ENCODE assay signal across 9 mouse cellular contexts in genomic region chr2:61807151-61807550, GRCm38 (mm10). TPM values are rescaled to one million over a fixed set of nuclear protein-coding genes. Genes with fewer than 3 reads are reported as not detected.
DNase-seq lines count a peak whose midpoint lies in the region; ATAC-seq and TF ChIP-seq lines count a peak whose summit lies in the region.
"Had no signal": no experiment of that assay in that cellular context is flagged by ENCODE, and none has a peak within 500 bp of the region (broad histone marks: within the 10 kb centered on the region; RNA-seq: fewer than 3 reads in every experiment).

No protein-coding gene starts in this region.

- peak overlapping the region; percentile 27; the same call in 1 of the 2 replicates for H3K4me2 ChIP-seq in heart, embryonic 12.5 days
- H3K4me2 ChIP-seq in liver, postnatal 0 days (ENCODE audit: low read depth, low read length), result no peak overlapping the region

- H3K36me3 ChIP-seq in heart, embryonic 12.5 days, result no peaks in the 10 kb centered on the region
- no peaks in the 10 kb centered on the region for H3K36me3 ChIP-seq in liver, postnatal 0 days (replicated peaks; ENCODE audit: insufficient read depth, low read length)
- H3K36me3 ChIP-seq in splenic B cell, adult 2 months (ENCODE audit: control insufficient read depth, insufficient read depth, low read length, poor library complexity, severe bottlenecking), result no peaks in the 10 kb centered on the region

- intact Hi-C loops in heart, postnatal 10 days (cut with DNase I), result no loop called here

- WGBS in heart, embryonic 12.5 days, result under 1% methylated on average over 22 of the region's 22 CpGs
- 1% methylated on average over 22 of the region's 22 CpGs for WGBS in liver, postnatal 0 days (ENCODE audit: insufficient replicate concordance)

- no peak for DNase-seq in heart, adult 11 months
- peak; percentile 8 for DNase-seq in thymus, postnatal 25 days
- DNase-seq in thymus, postnatal 10 days (ENCODE audit: low spot score in 2 of 2), result no peak
- peak; percentile 41 to 43 for DNase-seq in heart, postnatal 10 days
- DNase-seq in liver, postnatal 0 days, result peak; percentile 18
- peak; percentile 49 for DNase-seq in splenic B cell, adult 2 months (ENCODE audit: low read depth, low spot score)

- no peak overlapping the region for H3K27ac ChIP-seq in heart, embryonic 12.5 days (ENCODE audit: poor library complexity, severe bottlenecking)
- no peak overlapping the region for H3K27ac ChIP-seq in liver, postnatal 0 days (ENCODE audit: low read depth)
- H3K27ac ChIP-seq: macrophage had no signal

- 0 out of 2 replicates have a peak overlapping the region, but pooled peaks have one; percentile 4 for H3K4me3 ChIP-seq in heart, embryonic 12.5 days
- 0 out of 2 replicates have a peak overlapping the region, but pooled peaks have one; percentile 6 for H3K4me3 ChIP-seq in liver, postnatal 0 days (ENCODE audit: low read depth, low read length)

- H3K9me3 ChIP-seq in heart, embryonic 12.5 days (replicated peaks), result no peaks in the 10 kb centered on the region
- H3K9me3 ChIP-seq in liver, postnatal 0 days (ENCODE audit: low read length), result no peaks in the 10 kb centered on the region

- H3K27me3 ChIP-seq in heart, embryonic 12.5 days (replicated peaks), result peaks cover 63% of the 10 kb centered on the region
- H3K27me3 ChIP-seq in liver, postnatal 0 days (ENCODE audit: insufficient read depth, low read length), result peaks cover 96% of the 10 kb centered on the region
- no peaks in the 10 kb centered on the region; the same call in 1 of the 2 replicates for H3K27me3 ChIP-seq in splenic B cell, adult 2 months (ENCODE audit: control insufficient read depth, insufficient read depth, low read length, poor library complexity, severe bottlenecking)

- peaks cover 30% of the 10 kb centered on the region for H3K4me1 ChIP-seq in heart, embryonic 12.5 days (replicated peaks)
- peaks cover 12% of the 10 kb centered on the region; the same call in 1 of the 2 replicates for H3K4me1 ChIP-seq in liver, postnatal 0 days (ENCODE audit: insufficient read depth)

- TF ChIP-seq EP300 in liver, postnatal 0 days (IDR thresholded peaks at IDR 0.05; ENCODE audit: low read depth), result no peak

- H3K9ac ChIP-seq in heart, embryonic 12.5 days, result no peak overlapping the region
- H3K9ac ChIP-seq in liver, postnatal 0 days (replicated peaks), result no peak overlapping the region

- no peak for TF ChIP-seq CTCF in liver, postnatal 0 days (IDR thresholded peaks at IDR 0.05; ENCODE audit: low read depth)

- ATAC-seq in heart, embryonic 12.5 days (ENCODE audit: insufficient number of reproducible peaks, low FRiP score), result no peak
- no peak for ATAC-seq in liver, postnatal 0 days
- no peak for ATAC-seq in inflammation-experienced regulatory T-cells, adult 6 months

RNA-seq across cellular contexts. Expression of gene Tbr1, which starts 4.4 kb away (rescaled TPM):
- polyA plus RNA-seq in heart, embryonic 12.5 days (2016; fragmentation: Nextera tagmentation; extraction: Ambion mirVana), result not detected in 2 replicates
- not detected for total RNA-seq in heart, postnatal 10 days (2021)
- polyA plus RNA-seq in liver, postnatal 0 days (2015; fragmentation: Nextera tagmentation; extraction: Ambion mirVana), result not detected in 2 replicates
- polyA plus RNA-seq in inflammation-experienced regulatory T-cells, adult 6 months (2017; shearing (Covaris generic)), result not detected
- polyA plus RNA-seq: macrophage had no signal

Comparison
In these comparisons a context has a peak if more than half of its experiments do, and no peak if none do; other contexts are left out.
1. DNase-seq: peak in thymus, postnatal 25 days (single experiment), heart, postnatal 10 days (2 of 2), liver, postnatal 0 days (single experiment) and splenic B cell, adult 2 months (single experiment); none in heart, adult 11 months (single experiment) and thymus, postnatal 10 days (0 of 2).